In the genomic region with DNA sequence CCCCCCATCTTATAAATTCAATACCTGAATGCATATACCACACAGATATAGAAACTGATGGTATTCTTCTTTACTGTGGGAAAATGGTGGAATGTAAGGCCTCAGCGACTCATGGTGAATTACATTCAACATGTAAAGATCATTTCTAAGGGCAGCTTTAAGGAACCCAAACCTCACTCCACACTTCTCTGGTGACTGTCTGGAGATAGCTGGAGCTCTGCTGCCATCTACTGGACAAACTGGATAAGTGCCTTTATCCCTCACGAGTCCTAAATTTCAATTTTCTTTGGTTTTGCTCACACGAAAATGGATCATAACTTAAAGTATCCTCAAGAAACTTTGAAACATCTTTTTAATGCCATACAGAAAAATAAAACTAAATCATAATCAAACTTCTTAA, we compare ENCODE assay signal across 10 mouse cellular contexts. TPM values are rescaled to one million over a fixed set of nuclear protein-coding genes. Genes with fewer than 3 reads are reported as not detected.
DNase-seq lines count a peak whose midpoint lies in the region; ATAC-seq and TF ChIP-seq lines count a peak whose summit lies in the region.
"Had no signal": no experiment of that assay in that cellular context is flagged by ENCODE, and none has a peak within 500 bp of the region (broad histone marks: within the 10 kb centered on the region; RNA-seq: fewer than 3 reads in every experiment).

No protein-coding gene starts in this region.

- no peak overlapping the region for H3K4me2 ChIP-seq in forebrain, embryonic 13.5 days
- no peak overlapping the region for H3K4me2 ChIP-seq in kidney, embryonic 16.5 days (replicated peaks; ENCODE audit: low read depth, low read length)
- H3K4me2 ChIP-seq: embryonic facial prominence, embryonic 15.5 days had no signal

- peak; percentile 73 for TF ChIP-seq CTCF in kidney, adult 2 months (conservative IDR thresholded peaks at IDR 0.05; ENCODE audit: insufficient read depth, insufficient read length, low read depth, low read length)
- TF ChIP-seq CTCF in E14TG2a.4 (conservative IDR thresholded peaks at IDR 0.05; ENCODE audit: low read length), result peak; percentile 77

- H3K9me3 ChIP-seq in E14TG2a.4 (ENCODE audit: low read length), result no peaks in the 10 kb centered on the region; the same call in 1 of the 2 replicates
- no peaks in the 10 kb centered on the region for H3K9me3 ChIP-seq in forebrain, embryonic 13.5 days (replicated peaks)
- no peaks in the 10 kb centered on the region for H3K9me3 ChIP-seq in kidney, embryonic 16.5 days (ENCODE audit: low read length)
- H3K9me3 ChIP-seq: embryonic facial prominence, embryonic 15.5 days; megakaryocyte, embryonic 14.5 days had no signal

- no peak overlapping the region for H3K4me3 ChIP-seq in kidney, adult 2 months (ENCODE audit: insufficient read depth, low read depth, low read length)
- no peak overlapping the region for H3K4me3 ChIP-seq in E14TG2a.4 (replicated peaks; ENCODE audit: low read length)
- H3K4me3 ChIP-seq in forebrain, embryonic 13.5 days, result no peak overlapping the region
- no peak overlapping the region for H3K4me3 ChIP-seq in kidney, embryonic 16.5 days (ENCODE audit: low read length)
- H3K4me3 ChIP-seq: embryonic facial prominence, embryonic 15.5 days; megakaryocyte, embryonic 14.5 days had no signal

- no peaks in the 10 kb centered on the region for H3K4me1 ChIP-seq in kidney, adult 2 months (ENCODE audit: control insufficient read depth, insufficient read depth, low read length)
- no peaks in the 10 kb centered on the region for H3K4me1 ChIP-seq in E14TG2a.4 (replicated peaks; ENCODE audit: low read depth, low read length)
- no peaks in the 10 kb centered on the region for H3K4me1 ChIP-seq in forebrain, embryonic 13.5 days
- H3K4me1 ChIP-seq in kidney, embryonic 16.5 days (ENCODE audit: insufficient read depth, low read length), result no peaks in the 10 kb centered on the region
- H3K4me1 ChIP-seq: embryonic facial prominence, embryonic 15.5 days; megakaryocyte, embryonic 14.5 days had no signal

- no peaks in the 10 kb centered on the region for H3K27me3 ChIP-seq in kidney, adult 2 months (replicated peaks; ENCODE audit: control insufficient read depth, insufficient read depth, low read length)
- H3K27me3 ChIP-seq in E14TG2a.4 (ENCODE audit: insufficient read depth, low read length), result peaks cover 23% of the 10 kb centered on the region
- no peaks in the 10 kb centered on the region for H3K27me3 ChIP-seq in forebrain, embryonic 13.5 days
- no peaks in the 10 kb centered on the region for H3K27me3 ChIP-seq in kidney, embryonic 16.5 days (ENCODE audit: insufficient read depth, low read length)
- H3K27me3 ChIP-seq: embryonic facial prominence, embryonic 15.5 days; megakaryocyte, embryonic 14.5 days had no signal

- peak; percentile 28 for DNase-seq in kidney, adult 2 months
- DNase-seq in kidney, adult 11 months, result no peak
- peak; percentile 36 for DNase-seq in c-Kit-positive CD71-positive TER-119-positive erythroid progenitor cells, embryonic 14.5 days (ENCODE audit: low spot score)

- H3K9ac ChIP-seq in forebrain, embryonic 13.5 days, result no peak overlapping the region
- H3K9ac ChIP-seq in kidney, embryonic 16.5 days (replicated peaks; ENCODE audit: low read length), result no peak overlapping the region
- H3K9ac ChIP-seq: embryonic facial prominence, embryonic 15.5 days had no signal

- WGBS in kidney, adult 2 months, result 0% methylated on average over 3 of the region's 3 CpGs
- 3% methylated on average over 3 of the region's 3 CpGs for whole genome bisulfite sequencing in forebrain, embryonic 13.5 days
- WGBS in kidney, embryonic 16.5 days, result 3% methylated on average over 3 of the region's 3 CpGs

- no peak for TF ChIP-seq POLR2A in kidney, adult 2 months (IDR thresholded peaks at IDR 0.05; ENCODE audit: low read depth, low read length)

- ATAC-seq in forebrain, embryonic 13.5 days, result peak; percentile 81
- ATAC-seq in kidney, embryonic 16.5 days (ENCODE audit: low FRiP score, low TSS enrichment), result peak; percentile 54; the same call in 1 of the 2 replicates
- peak; percentile 81 for ATAC-seq in megakaryocyte-erythroid progenitor cell, adult 5-6 weeks (replicated peaks; ENCODE audit: low FRiP score, low TSS enrichment, poor library complexity, severe bottlenecking)
- ATAC-seq in erythroid progenitor cell, adult 5-6 weeks (replicated peaks; ENCODE audit: low FRiP score, poor library complexity, severe bottlenecking), result no peak

- no peaks in the 10 kb centered on the region for H3K36me3 ChIP-seq in kidney, adult 2 months (ENCODE audit: control insufficient read depth, insufficient read depth, low read length)
- H3K36me3 ChIP-seq in E14TG2a.4 (ENCODE audit: insufficient read depth, low read length), result no peaks in the 10 kb centered on the region
- H3K36me3 ChIP-seq in forebrain, embryonic 13.5 days (ENCODE audit: poor library complexity, severe bottlenecking), result peaks cover 17% of the 10 kb centered on the region
- H3K36me3 ChIP-seq in kidney, embryonic 16.5 days (ENCODE audit: insufficient read depth, low read length), result no peaks in the 10 kb centered on the region
- H3K36me3 ChIP-seq: embryonic facial prominence, embryonic 15.5 days had no signal

- no peak overlapping the region for H3K27ac ChIP-seq in kidney, adult 2 months (ENCODE audit: insufficient read depth, low read depth, low read length)
- no peak overlapping the region for H3K27ac ChIP-seq in forebrain, embryonic 13.5 days
- no peak overlapping the region for H3K27ac ChIP-seq in kidney, embryonic 16.5 days (ENCODE audit: low read length)
- H3K27ac ChIP-seq: embryonic facial prominence, embryonic 15.5 days had no signal

RNA-seq across cellular contexts. Expression of a gene that starts 11.4 kb away (rescaled TPM):
- polyA plus RNA-seq in kidney, adult 2 months (2012; rRNA removed), result not detected in 2 replicates
- 5.0 and 8.2 TPM in 2 replicates for polyA plus RNA-seq in forebrain, embryonic 13.5 days (2015; fragmentation: Nextera tagmentation; extraction: Ambion mirVana)
- 0.29 TPM in 1 of 2 replicates, not detected in the other for polyA plus RNA-seq in kidney, embryonic 16.5 days (2015; fragmentation: Nextera tagmentation; extraction: Ambion mirVana)
- total RNA-seq in megakaryocyte-erythroid progenitor cell, adult 5-6 weeks (2014; fragmentation: Nextera tagmentation), result not detected in 2 replicates
- not detected in 2 replicates for total RNA-seq in megakaryocyte-erythroid progenitor cell, adult 5-6 weeks (2017)
- not detected in 2 replicates for total RNA-seq in erythroid progenitor cell, adult 5-6 weeks (2015; ENCODE audit: low replicate concordance)
- total RNA-seq in erythroid progenitor cell, adult 5-6 weeks (2017; ENCODE audit: low replicate concordance), result not detected in 2 replicates
